Mouse (Mus musculus) telencephalon, adult 2 months (tissue): ENCODE measurements at regions not wholly inside any gene's neighbourhood (a gene's known extent, or its start where the extent isn't known, plus 50 kb on each side); places are given as distances from the start of the nearest gene placed in this dataset.
A peak's percentile ranks its signal among the peaks of the same experiment; 100 is the strongest.

ENCODE experiments used
- DNase-seq: peaks from one replicate; pipeline ENCODE4 v3.0.0-alpha.2; 2011; ENCODE audit warnings: low read depth, low spot score

GRCm38 (mm10) chr6:79099051-79099450, 630.4 kb upstream of the Reg3g start:
- peak; percentile 16 for DNase-seq

GRCm38 (mm10) chr6:79057531-79057930, 588.9 kb upstream of the Reg3g start:
- DNase-seq = no peak
